Mouse (Mus musculus): ENCODE results near the gene Slc1a5.

The Slc1a5 gene

DNA sequence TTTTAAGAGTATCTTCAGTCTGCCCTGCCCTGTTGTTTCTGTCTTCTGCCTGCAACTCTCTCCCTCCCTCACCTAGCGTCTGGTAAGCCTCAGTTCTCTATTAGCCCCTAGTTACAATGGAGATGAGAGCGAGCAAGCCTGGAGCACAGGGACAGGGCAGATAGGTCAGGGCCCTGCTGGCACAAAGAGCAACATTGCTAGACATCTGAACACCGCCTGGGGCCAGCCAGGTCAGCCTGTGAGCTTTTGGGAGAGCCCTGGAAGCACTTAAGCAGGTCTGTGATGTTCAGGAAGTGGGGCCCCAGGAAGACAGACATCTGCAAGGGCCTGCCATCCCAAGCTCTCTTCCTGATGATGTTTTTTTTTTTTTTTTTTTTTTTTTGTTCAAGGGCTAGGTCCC lies 40.0 kb downstream of the Slc1a5 start:
- DNase-seq = no peak

DNA sequence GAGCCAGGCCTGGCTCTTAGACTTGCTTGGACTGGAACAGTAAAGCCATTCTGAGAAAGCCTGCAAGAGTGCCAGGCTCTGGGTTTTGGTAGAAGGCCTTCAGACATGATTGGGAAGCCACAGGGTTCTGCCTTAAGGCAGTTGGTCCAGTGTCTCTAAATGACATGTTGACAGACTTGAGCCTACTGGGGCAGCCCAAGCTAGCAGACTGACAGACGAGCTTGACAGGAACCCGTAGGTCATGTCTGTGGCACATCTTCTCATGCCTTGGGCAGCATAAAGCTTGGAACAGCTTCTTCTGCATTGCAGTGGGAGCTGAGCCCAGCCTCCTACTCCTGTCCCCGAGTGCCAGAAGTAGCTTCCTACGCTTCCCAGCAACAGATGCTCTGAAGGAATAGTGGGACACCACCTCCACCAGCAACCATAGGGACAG lies 40.5 kb downstream of the Slc1a5 start:
- DNase-seq = no peak

DNA sequence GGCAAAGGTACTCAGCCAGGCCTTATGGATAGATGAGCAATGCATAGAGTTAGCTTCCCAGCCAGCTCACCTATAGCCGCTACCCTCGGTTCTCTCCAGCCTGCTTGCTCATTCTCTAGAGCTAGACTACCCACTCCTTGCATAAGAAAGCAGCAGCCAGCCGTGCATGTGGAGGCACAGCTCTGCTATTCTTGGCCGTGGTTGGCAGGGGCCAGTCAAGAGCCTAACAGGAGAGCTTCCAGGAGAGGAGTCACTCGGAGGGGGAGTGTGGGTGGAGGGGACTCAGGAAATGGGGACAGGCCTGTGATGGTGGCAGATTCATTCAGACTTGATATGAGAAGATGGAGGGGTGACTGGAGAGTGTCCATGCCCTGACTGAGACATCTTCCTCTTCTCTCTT lies 42.6 kb downstream of the Slc1a5 start:
- DNase-seq = no peak

DNA sequence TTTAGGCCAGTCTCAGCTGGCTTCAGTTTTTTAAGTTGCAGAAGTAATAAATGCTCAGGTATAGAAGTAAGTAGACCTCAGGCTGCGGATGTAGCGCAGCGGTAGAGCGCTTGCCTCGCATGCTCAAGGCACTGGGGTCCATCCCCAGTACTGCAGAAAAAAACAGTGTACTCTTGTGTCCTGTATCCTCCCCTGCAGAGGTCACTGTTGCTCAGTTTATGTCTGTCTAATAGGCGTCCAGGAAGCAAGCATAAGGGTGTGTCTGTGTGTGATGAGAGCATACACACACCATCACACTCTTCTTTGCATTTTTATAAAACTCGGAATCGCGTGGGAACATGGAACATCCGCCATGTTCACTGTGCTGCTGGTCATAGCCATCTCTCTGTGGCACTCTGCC lies 44.6 kb downstream of the Slc1a5 start:
- DNase-seq = no peak

DNA sequence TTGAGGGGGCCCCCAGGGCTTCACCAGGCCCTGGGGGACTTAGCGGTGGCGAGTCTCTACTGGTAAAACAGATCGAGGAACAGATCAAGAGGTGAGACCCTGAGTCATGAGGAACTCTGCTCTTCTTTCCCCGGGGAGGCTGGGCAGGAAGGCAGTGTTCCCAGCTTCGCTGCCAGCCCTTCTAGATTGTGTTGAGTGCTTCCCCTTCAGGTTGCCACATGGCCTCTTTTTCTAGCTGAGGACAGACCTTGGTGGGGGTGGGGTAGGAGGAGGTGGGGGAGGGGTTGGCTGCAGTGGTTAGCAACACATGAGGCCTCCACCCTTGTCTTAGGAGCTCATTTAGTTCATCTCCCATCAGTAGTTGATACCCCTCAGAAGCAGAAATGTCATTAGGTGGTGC lies 45.4 kb downstream of the Slc1a5 start:
- DNase-seq = no peak

DNA sequence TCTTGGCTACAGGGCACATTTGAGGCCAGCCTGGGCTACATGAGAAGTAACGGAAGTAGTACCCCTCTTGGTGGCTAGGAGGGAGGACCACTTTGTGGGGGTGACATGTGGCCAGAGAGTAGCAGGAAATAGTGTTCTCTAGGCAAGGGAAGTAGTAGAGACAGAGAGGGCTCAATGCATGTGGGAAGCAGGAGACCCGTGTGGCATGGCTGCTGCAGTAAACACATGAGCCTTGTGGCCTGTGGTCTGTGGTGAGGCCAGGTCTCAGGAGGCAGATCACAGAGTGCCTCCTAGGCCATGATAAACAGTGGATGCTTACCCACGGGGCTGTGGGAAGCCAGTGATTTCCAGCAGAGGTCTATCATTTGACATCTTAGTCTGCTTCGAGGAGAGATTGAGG lies 46.1 kb downstream of the Slc1a5 start:
- no peak for DNase-seq

DNA sequence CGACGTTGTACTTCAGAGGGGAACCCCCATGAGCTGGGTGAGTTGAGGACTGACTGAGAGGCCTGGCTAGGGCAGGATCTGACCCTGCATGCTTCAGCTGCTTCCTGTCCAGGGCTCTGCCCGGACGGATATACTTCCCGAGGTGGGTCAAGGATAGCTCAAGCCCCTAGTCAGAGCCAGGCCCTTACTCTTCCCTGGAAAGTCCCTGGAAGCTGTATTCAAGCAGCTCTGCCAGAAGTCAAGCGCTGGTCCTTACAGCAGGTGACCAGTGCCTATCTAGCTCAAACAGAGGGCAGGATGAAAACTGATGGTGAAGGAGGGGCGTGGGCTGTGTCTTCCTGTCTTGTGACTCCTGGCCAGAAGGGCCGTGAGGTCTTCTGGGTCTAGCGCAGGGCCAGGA lies 49.3 kb downstream of the Slc1a5 start:
- peak; percentile 46 for DNase-seq

DNA sequence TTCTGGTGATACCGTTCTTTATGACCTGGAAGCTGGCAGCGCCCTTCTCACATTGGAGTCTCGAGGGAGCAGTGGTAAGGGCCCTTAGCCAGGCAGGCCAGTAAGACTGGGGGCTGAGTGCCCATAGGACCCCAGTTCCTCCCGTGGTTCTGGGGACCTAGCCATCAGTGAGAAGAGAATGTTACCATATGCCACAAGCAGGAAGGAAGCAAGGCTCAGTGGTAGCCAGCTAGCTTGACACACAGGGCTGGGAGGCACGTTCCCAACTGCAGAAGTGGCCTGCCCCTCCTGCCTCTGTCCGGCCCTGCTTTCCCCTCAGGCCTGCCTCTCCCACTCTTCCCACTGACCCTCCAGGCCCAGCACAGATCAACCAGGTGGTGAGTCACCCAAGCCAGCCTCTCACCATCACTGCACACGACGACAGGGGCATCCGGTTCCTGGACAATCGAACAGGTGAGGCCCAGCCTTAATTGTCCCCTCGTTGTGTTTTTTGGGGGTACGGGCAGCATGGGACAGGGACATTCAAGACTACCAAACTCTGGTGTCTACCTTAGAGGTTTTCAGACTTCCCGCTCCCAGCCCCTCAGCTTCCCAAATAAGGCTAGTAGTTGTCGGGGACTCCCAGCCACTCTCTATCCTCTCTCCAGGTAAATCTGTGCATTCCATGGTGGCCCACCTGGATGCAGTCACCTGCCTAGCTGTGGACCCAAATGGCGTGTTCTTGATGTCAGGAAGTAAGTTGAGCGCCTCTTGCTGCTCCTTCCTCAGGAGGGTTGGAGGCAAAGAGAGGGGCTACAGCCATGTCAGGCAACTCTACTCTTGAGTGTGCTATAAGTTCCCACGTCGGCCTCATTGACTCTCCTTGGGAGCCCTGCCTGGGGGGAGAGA lies 57.0 kb downstream of the Slc1a5 start:
- DNase-seq = no peak

DNA sequence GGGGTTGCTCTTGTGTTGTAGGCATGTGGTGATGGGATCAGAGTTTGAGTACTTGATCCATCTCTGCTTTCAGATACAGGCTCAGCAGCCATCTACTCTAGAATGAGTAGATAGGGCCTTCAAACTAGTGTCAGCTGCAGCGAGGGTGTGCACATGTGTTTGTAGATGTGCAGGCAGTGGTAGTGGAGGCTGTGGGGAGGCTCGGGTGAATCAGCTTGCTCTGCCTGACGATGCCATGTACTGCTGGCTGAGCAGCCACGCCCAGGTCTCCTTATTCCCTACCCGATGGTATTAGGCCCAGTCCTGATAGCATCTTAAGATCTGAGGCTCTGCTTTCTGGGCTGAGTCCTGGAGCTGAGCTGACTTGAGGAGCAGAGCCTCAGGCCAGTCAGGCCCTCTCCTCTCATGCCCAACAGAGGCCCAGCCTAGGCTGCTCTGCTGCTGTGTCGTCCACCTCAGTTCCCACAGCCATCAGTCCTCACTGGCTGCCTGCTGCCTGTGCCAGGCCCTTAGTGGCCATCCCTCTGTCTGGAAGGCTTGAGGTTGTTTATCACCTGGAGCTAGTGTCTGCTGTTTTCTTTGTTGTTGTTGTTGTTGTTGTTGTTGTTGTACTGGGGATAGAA lies 57.8 kb downstream of the Slc1a5 start:
- DNase-seq = no peak

DNA sequence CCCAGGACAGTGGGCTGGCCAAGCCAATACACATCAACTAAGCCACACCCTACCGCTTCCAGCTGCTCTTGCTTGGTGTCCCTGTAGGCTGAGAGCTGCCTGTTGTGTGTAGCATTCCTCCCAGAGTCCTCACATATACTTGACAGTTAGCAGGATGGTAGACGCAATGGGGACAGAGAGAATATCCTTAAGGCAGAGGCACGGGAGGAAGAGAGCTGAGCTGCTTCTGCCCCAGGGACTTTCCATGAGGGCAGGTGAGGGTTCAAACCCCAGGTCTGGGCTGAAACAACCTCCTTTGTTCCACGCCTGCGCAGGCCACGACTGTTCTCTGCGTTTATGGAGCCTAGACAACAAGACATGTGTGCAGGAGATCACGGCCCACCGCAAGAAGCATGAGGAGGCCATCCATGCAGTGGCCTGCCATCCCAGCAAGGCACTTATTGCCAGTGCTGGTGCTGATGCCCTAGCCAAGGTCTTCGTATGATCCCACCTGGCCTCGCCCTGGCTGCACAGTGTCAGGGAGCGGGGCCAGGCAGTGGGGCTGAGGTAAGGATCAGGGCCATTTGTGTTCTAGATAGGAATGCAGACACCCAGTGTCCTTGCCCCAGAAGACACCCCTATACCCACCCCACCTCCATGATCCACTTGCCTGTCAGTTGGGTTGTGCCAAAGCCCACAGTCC lies 58.4 kb downstream of the Slc1a5 start:
- no peak for DNase-seq

DNA sequence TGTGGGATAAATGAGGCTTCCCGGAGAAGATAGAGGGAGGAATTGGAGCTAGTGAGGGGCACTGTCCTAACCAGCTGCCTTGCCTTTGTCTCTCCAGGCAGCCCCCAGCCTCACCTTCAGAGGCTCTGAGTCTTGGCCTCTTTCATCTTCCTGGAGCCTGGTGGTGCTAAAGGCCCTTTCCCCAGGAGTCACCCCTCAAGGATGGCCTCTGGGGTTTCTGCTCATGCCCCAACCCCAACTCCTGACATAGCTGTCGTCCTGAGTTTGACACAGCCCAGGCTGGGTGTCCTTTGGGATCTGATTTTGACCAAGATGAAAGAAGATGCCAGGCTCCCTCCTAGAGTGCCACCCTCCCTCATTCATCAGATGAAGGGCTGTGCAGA lies 59.0 kb downstream of the Slc1a5 start:
- DNase-seq = no peak

DNA sequence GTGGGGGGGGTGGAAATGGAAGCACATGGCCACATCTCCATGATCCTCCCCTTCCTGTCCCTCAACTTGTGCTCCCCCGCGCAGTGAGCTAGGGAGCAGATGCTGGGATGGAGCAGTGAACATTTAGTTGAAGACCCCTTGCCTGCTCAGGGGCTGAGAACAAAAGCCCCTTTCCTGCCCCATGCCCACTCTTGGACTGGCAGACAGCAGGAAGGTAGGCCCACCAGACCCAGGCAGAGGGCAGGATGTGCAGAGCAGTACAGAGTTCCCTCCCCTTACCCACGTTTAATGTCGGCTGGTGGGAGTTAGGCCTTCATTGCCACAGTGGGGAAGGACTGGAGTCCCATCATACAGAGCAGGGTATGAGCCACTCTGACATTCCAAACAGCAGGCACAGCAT lies 59.9 kb downstream of the Slc1a5 start:
- DNase-seq = no peak

DNA sequence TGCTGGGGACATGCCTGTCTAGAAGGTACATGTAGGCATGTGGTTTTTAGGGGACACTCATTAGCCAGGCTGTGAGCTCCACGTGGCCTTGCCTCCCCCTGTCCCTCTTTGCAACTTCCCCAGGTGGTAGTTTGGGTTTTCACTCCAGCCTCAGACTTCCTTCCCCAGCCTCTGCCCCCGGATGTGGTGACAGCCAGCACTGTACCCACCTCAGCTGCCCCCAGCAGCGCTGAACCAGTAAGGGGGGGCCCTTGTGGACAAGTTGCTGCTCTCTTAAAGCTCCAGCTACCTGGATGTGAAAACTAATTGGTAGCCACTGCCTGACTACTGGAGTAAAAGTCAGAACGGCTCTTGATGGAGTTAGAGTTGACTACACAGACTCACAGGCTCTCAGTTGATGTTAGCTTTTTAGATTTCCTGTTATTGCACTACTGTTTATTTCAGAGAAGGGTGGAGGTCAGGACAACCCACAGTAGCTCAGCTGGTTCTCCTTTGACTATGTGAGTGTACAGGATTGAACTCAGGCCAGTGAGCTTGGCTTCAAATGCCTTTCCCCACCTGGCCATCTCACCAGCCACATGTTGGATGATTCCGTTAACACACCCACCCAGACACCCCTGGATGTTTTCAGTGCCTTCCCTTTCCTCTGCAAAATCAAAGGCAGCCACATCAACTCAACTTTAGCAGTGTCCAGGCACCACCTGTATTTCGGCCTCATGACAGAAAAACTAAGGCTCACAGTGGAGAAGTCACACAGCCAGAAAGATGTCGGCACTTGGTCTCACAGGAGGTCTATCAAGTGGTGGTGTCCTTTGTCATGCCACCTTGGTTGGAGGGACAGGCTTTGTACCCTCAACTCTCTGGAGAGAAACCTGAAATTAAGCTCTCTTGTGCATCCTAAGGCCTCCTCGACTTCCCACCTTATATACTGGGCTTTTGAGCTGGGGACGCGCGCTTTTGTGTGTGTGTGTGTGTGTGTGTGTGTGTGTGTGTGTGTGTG lies 60.7 kb downstream of the Slc1a5 start:
- DNase-seq = no peak

DNA sequence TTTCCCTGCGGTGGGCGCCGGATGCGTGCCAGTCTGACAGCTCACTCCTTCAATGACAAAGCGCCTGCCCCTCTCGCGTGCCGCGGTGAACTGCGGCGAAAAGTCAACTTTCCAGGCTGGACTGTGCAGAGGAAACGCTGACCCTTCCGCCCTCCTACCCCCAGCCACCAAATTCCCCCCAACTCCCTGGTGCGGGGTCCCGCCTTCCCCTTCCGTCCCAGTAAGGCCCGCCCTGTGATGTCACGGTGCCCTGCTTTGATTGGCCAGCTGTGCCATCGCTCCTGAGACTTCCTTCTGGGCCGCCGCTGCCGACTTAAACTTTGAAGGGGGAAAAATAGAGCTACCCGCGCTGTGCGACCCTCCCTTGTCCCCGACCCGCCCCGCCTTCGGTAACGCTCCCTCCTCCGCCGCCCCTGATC lies 61.5 kb downstream of the Slc1a5 start, which contains the start of gene Prkd2:
TSS of gene Prkd2 (plus strand) at position 258 of the 419 bp plus-strand sequence.
- peak; percentile 90 for DNase-seq

DNA sequence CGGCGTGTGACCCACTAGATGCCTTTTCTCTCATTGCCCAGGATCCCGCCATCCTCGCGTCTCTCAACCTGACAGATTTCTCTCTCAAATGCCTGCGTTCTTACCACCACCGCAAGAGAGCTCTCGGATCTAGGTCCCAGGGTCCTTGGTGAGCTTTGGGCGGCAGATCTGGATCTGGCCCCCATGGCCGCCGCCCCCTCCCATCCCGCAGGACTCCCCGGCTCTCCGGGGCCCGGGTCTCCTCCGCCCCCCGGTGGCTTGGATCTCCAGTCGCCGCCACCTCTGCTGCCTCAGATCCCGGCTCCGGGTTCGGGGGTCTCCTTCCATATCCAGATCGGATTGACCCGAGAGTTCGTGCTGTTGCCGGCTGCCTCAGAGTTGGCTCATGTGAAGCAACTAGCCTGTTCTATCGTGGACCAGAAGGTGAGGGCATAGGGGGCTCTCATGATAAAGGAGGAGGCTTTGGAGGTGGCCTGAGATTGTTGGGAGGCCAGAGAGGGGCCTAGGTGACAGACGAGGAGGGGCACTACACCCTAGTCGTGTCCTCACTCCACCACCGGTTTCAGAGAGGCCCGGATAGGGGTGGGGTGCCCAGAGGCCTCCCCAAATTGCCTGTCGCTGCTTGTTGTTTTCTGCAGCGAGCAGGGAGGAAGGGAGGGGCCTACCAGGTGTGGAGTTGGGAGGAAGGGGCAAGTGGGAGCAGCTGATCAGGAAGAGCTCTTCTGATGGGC lies 62.5 kb downstream of the Slc1a5 start:
- peak; percentile 35 for DNase-seq

DNA sequence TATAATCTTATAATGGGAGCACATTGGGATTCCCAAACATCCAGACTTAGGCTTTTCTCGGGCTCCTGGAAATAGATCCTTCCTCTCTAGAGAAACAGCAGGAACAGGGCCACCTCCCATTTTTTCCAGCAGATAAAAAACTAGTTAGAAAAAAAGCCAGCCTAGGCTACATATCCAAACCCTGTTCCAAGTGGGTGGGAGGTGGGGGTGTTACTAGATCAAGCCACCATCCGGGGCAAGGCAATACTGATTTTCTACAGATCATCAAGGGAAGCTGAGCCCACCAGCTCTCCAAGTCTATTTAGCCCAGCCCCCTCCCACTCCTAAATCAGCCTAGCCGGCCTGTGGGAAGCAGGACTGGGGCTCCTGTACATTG lies 63.5 kb downstream of the Slc1a5 start:
- no peak for DNase-seq

DNA sequence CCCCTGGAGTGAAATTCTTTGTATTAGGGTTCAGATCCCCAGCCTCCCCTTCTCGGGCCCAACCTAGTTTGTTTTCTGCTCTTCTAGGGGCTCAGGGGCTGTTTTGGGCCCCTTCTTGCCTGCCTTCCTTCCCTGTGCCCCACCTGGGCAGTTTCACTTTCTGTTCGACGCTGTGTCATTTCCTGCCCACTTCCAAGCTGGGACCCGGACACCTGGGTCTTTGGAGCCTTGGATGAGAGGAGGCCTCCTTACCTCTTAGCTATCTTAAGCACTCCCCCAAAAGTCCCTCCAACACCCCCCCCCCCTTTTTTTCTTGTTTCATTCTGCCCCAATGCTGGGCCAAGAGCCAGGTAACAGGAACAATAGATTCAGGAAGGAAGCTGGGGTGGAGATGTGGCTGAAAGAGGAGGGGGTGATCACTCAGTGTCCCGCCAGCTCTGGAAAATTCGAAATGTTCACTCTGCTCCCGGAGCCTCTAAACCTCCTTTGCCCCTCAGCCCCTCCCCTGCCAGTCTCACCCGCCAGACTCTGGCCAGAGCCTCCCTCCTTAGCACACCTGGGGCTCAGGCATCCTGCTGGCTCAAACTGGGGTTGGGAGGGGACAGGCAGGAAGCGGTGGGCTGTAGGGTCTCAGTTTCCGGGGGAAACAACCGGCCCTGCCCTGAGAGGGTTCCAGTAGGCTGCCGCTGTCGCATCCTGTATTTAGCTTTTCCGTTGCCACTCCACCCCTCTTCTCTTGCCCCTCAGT lies 64.1 kb downstream of the Slc1a5 start:
- DNase-seq = peak; percentile 50

DNA sequence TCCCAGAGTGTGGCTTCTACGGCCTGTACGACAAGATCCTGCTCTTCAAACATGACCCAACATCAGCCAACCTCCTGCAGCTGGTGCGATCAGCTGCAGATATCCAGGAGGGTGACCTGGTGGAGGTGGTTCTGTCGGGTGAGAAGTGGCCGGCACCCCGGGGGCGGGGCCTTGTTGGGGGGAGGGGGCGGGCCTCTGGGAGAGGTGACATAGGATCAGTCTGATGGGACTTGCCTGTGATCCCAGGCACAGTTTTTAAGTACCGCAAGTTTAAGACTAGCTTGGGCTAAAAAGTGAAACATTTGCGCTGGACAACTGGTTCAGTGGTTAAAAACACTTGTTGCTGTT lies 64.7 kb downstream of the Slc1a5 start:
- DNase-seq = no peak

DNA sequence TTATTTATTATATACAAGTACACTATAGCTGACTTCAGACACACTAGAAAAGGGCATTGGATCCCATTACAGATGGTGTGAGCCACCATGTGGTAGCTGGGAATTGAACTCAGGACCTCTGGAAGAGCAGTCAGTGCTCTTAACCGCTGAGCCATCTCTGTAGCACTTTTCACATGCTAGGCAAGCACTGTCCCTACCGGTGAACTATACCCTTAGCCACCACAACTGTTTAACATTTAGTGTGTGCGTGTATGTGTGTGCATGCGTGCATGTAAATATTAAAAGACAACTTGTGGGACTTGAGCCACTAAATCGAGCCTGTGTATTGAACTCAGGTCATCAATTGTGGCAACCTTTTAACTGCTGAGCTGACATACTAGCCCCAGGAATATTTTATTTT lies 65.6 kb downstream of the Slc1a5 start:
- DNase-seq = no peak

DNA sequence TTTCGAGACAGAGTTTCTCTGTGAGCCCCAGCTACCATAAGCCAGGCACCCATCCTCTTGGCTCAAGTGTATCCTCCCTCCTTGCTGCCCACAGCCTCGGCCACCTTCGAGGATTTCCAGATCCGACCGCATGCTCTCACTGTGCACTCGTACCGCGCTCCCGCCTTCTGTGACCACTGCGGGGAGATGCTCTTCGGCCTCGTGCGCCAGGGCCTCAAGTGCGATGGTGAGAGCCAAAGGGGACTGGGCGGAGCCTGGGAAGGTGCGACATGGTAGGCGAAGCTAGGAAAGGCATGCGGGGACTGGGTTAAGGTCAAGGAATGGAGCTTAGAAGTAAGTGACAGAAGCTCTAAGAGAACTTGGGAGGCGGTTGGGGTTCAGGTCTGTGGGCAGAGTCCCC lies 66.4 kb downstream of the Slc1a5 start:
- DNase-seq = no peak
